Mouse (Mus musculus) ES-Bruce4 (cell line): Measurements from ENCODE around the gene Sumo3.

Source experiments
- CTCF ChIP-seq: IDR thresholded peaks from one replicate; pipeline ENCODE4 v1.8.1; 2011; ENCODE audit warnings: low read depth, low read length
- POLR2A ChIP-seq: IDR thresholded peaks from one replicate; pipeline ENCODE4 v1.8.1; 2011; ENCODE audit warnings: low read length; ENCODE audit not compliant: insufficient read depth

GRCm38 (mm10) chr10:77616926-77617325 lies 11.0 kb downstream of the Sumo3 start:
- TF ChIP-seq POLR2A = no peak
- TF ChIP-seq CTCF = no peak
